Mouse (Mus musculus) embryonic stem cell, embryonic (primary cell): ENCODE results near the gene Hmg20b.

Experiments
- CTCF ChIA-PET, 4 experiments: fragments of 300-600 bp in 2 of 4; fragments of 350-600 bp in 2 of 4; sonication (Branson Sonifier 250); formaldehyde crosslinking; loops; one replicate each; lab custom pipeline; 2022; ENCODE audit warnings: inconsistent platforms in 2 of 4; lab: Charles Lee
- POLR2A ChIA-PET, 4 experiments: fragments of 300-600 bp in 2 of 4; fragments of 350-600 bp in 2 of 4; sonication (Branson Sonifier 250); formaldehyde crosslinking; loops; one replicate each; lab custom pipeline; 2022; ENCODE audit warnings: antibody characterized with exemption in 4 of 4, inconsistent platforms in 1 of 4; lab: Charles Lee

The Hmg20b gene

GRCm38 (mm10) chr10:81319741-81320549, 30.3 kb downstream of the Hmg20b start:
- POLR2A ChIA-PET = interaction anchor here (0.5 to 3.3 kb wide), 133 partner anchors 10 to 1267 kb away, joined by 3 to 89 read pairs (median 5); partner anchors contain the start of genes Pip5k1c (in 4 of the 4), Fzr1 (in 3 of the 4), 4930404N11Rik (in 2 of the 4) and Dohh (in 2 of the 4)
- CTCF ChIA-PET = interaction anchor here (0.7 to 2.9 kb wide), 43 partner anchors 10 to 302 kb away, joined by 3 to 57 read pairs (median 4); partner anchors contain the start of genes Pip5k1c (in 3 of the 4), Hmg20b (in 2 of the 4), Tjp3 (in 2 of the 4) and Celf5 (in 1 of the 4)

GRCm38 (mm10) chr10:81319330-81319699, 31.0 kb downstream of the Hmg20b start:
- POLR2A ChIA-PET = interaction anchor here in 3 of 4 experiments (1.0 to 3.3 kb wide), 22 partner anchors 9 to 126 kb away, joined by 3 to 89 read pairs (median 14); partner anchors contain the start of genes Pip5k1c (in 3 of the 3), Tjp3 (in 2 of the 3), Apba3 (in 1 of the 3) and Gipc3 (in 1 of the 3)

GRCm38 (mm10) chr10:81318589-81319329, 31.5 kb downstream of the Hmg20b start:
- ChIA-PET POLR2A (interaction anchor here in 2 of 4 experiments (1.0 to 9.8 kb wide), 14 partner anchors 13 to 125 kb away, joined by 3 to 89 read pairs (median 19); partner anchors contain the start of genes Pip5k1c (in 2 of the 2), Tjp3 (in 2 of the 2), Apba3 (in 1 of the 2) and Mrpl54 (in 1 of the 2)), CTCF (interaction anchor here in 2 of 4 experiments (1.0 to 4.5 kb wide), 6 partner anchors 13 to 29 kb away, joined by 3 to 85 read pairs (median 24); partner anchors contain the start of genes Pip5k1c (in 2 of the 2) and Tjp3 (in 1 of the 2))

More at GRCm38 (mm10) chr10:81319330-81319699, 31.0 kb downstream of the Hmg20b start:
- CTCF ChIA-PET = interaction anchor here in 2 of 4 experiments (1.0 to 2.9 kb wide), 6 partner anchors 22 to 78 kb away, joined by 3 to 57 read pairs (median 18); partner anchors contain the start of genes Pip5k1c (in 2 of the 2) and Tjp3 (in 1 of the 2)

- CTCF ChIA-PET = interaction anchor here (0.5 to 4.5 kb wide), 44 partner anchors 10 to 356 kb away, joined by 3 to 85 read pairs (median 4); partner anchors contain the start of genes Pip5k1c (in 4 of the 4), Tjp3 (in 3 of the 4), Celf5 (in 2 of the 4) and Atcay (in 1 of the 4)
- POLR2A ChIA-PET = interaction anchor here in 3 of 4 experiments (0.6 to 9.8 kb wide), 60 partner anchors 9 to 1306 kb away, joined by 3 to 85 read pairs (median 4); partner anchors contain the start of genes Pip5k1c (in 3 of the 3), Tjp3 (in 2 of the 3), 1190007I07Rik (in 1 of the 3) and 4930404N11Rik (in 1 of the 3)
Measured at GRCm38 (mm10) chr10:81317273-81317672, 33.0 kb downstream of the Hmg20b start.

- ChIA-PET POLR2A (interaction anchor here in 3 of 4 experiments (0.6 to 9.8 kb wide), 51 partner anchors 9 to 1306 kb away, joined by 3 to 85 read pairs (median 4); partner anchors contain the start of genes Pip5k1c (in 3 of the 3), Tjp3 (in 2 of the 3), 1190007I07Rik (in 1 of the 3) and Csnk1g2 (in 1 of the 3)), CTCF (interaction anchor here (0.6 to 4.5 kb wide), 39 partner anchors 9 to 355 kb away, joined by 3 to 85 read pairs (median 4); partner anchors contain the start of genes Pip5k1c (in 4 of the 4), Tjp3 (in 3 of the 4), Celf5 (in 2 of the 4) and Atcay (in 1 of the 4))
Measured at GRCm38 (mm10) chr10:81316338-81317060, 33.8 kb downstream of the Hmg20b start.

- ChIA-PET POLR2A (interaction anchor here in 3 of 4 experiments (0.6 to 9.8 kb wide), 7 partner anchors 9 to 191 kb away, joined by 4 to 85 read pairs (median 12); partner anchors contain the start of genes Pip5k1c (in 1 of the 3) and Tjp3 (in 1 of the 3)), CTCF (interaction anchor here in 3 of 4 experiments (0.9 to 4.5 kb wide), 5 partner anchors 10 to 23 kb away, joined by 3 to 85 read pairs (median 6); partner anchors contain the start of genes Pip5k1c (in 2 of the 3) and Tjp3 (in 1 of the 3))
Measured at GRCm38 (mm10) chr10:81315587-81315986, 34.7 kb downstream of the Hmg20b start.

GRCm38 (mm10) chr10:81314201-81314600, 36.1 kb downstream of the Hmg20b start:
- ChIA-PET CTCF (interaction anchor here in 3 of 4 experiments (0.6 to 4.5 kb wide), 5 partner anchors 8 to 50 kb away, joined by 3 to 85 read pairs (median 3); partner anchors contain the start of genes Pip5k1c (in 1 of the 3) and Tjp3 (in 1 of the 3)), POLR2A (interaction anchor here in 3 of 4 experiments (1.0 to 9.8 kb wide), 6 partner anchors 9 to 123 kb away, joined by 3 to 85 read pairs (median 4); partner anchors contain the start of genes Pip5k1c (in 2 of the 3) and Tjp3 (in 1 of the 3))

- POLR2A ChIA-PET = interaction anchor here in 3 of 4 experiments (0.9 to 9.8 kb wide), 5 partner anchors 8 to 21 kb away, joined by 3 to 85 read pairs (median 3); partner anchors contain the start of genes Pip5k1c (in 3 of the 3) and Tjp3 (in 1 of the 3)
- CTCF ChIA-PET = interaction anchor here in 2 of 4 experiments (0.6 to 1.7 kb wide), 3 partner anchors 8 to 50 kb away, joined by 3 to 10 read pairs (median 3); no protein-coding TSS in a partner anchor
Measured at GRCm38 (mm10) chr10:81313581-81313980, 36.7 kb downstream of the Hmg20b start.

- ChIA-PET POLR2A (interaction anchor here in 2 of 4 experiments (1.5 to 9.8 kb wide), 4 partner anchors 11 to 16 kb away, joined by 6 to 85 read pairs (median 10); partner anchors contain the start of genes Cactin (in 2 of the 2), Pip5k1c (in 1 of the 2) and Tjp3 (in 1 of the 2)), CTCF (interaction anchor here in 1 of 4 experiments (1.2 to 3.4 kb wide), 3 partner anchors 17 to 32 kb away, joined by 3 to 14 read pairs (median 4); partner anchors contain the start of genes Pip5k1c and Tjp3)
Measured at GRCm38 (mm10) chr10:81309571-81309970, 40.7 kb downstream of the Hmg20b start.

- ChIA-PET POLR2A (interaction anchor here (0.6 to 8.6 kb wide), 10 partner anchors 9 to 42 kb away, joined by 3 to 79 read pairs (median 5); partner anchors contain the start of genes Pip5k1c (in 3 of the 4), Cactin (in 2 of the 4) and Tjp3 (in 1 of the 4)), CTCF (interaction anchor here (0.5 to 8.6 kb wide), 13 partner anchors 9 to 109 kb away, joined by 3 to 263 read pairs (median 5); partner anchors contain the start of genes Tjp3 (in 3 of the 4), Pip5k1c (in 2 of the 4) and Cactin (in 1 of the 4))
Measured at GRCm38 (mm10) chr10:81306837-81307682, 43.2 kb downstream of the Hmg20b start.

- CTCF ChIA-PET = interaction anchor here (0.7 to 8.6 kb wide), 21 partner anchors 8 to 85 kb away, joined by 3 to 263 read pairs (median 9); partner anchors contain the start of genes Pip5k1c (in 3 of the 4), Tjp3 (in 2 of the 4), Cactin (in 1 of the 4) and Gipc3 (in 1 of the 4)
- POLR2A ChIA-PET = interaction anchor here (0.6 to 8.6 kb wide), 15 partner anchors 10 to 201 kb away, joined by 3 to 79 read pairs (median 6); partner anchors contain the start of genes Cactin (in 3 of the 4), Pip5k1c (in 2 of the 4) and Tjp3 (in 1 of the 4)
Measured at GRCm38 (mm10) chr10:81306173-81306668, 44.1 kb downstream of the Hmg20b start.

GRCm38 (mm10) chr10:81305663-81306062, 44.6 kb downstream of the Hmg20b start:
- POLR2A ChIA-PET = interaction anchor here (0.7 to 8.6 kb wide), 26 partner anchors 8 to 201 kb away, joined by 3 to 79 read pairs (median 5); partner anchors contain the start of genes Pip5k1c (in 4 of the 4), Cactin (in 3 of the 4) and Tjp3 (in 2 of the 4)
- CTCF ChIA-PET = interaction anchor here (0.7 to 8.6 kb wide), 58 partner anchors 8 to 882 kb away, joined by 3 to 263 read pairs (median 5); partner anchors contain the start of genes Pip5k1c (in 4 of the 4), Cactin (in 3 of the 4), Tjp3 (in 3 of the 4) and Hmg20b (in 2 of the 4)

- POLR2A ChIA-PET = interaction anchor here (0.7 to 8.6 kb wide), 34 partner anchors 9 to 718 kb away, joined by 3 to 79 read pairs (median 4); partner anchors contain the start of genes Cactin (in 4 of the 4), Pip5k1c (in 4 of the 4) and Tjp3 (in 2 of the 4)
- CTCF ChIA-PET = interaction anchor here (0.5 to 8.6 kb wide), 88 partner anchors 8 to 881 kb away, joined by 3 to 263 read pairs (median 4); partner anchors contain the start of genes Pip5k1c (in 4 of the 4), Cactin (in 3 of the 4), Tjp3 (in 3 of the 4) and Hmg20b (in 2 of the 4)
Measured at GRCm38 (mm10) chr10:81304597-81305238, 45.6 kb downstream of the Hmg20b start.
